Mouse (Mus musculus) gastrocnemius, postnatal 10 days (tissue): Measurements from ENCODE around the gene Fam20a. TPM values are rescaled to one million over a fixed set of nuclear protein-coding genes. Genes with fewer than 3 reads are reported as not detected.

ENCODE experiments used
- total RNA-seq, 2 experiments: library from RNA; stranded (reverse); gene quantifications; 2 replicates each; pipeline ENCODE4 v1.2.3; 2021

Fam20a gene
- total RNA-seq, 2 experiments from 2014 or later: 4.6 to 7.5 TPM

Other genes starting within 250 kb of the Fam20a start
- gene Arsg, start 248.9 kb downstream of the Fam20a start, total RNA-seq: 10 to 100 TPM in 1 of 2 experiments, 1 to 10 TPM in 1; 9.3 to 12.3 TPM
- gene Slc16a6, start 248.7 kb downstream of the Fam20a start, total RNA-seq: 10 to 100 TPM; 18.6 to 20.8 TPM
- gene Wipi1, start 110.3 kb downstream of the Fam20a start, total RNA-seq: 10 to 100 TPM; 64.0 to 72.0 TPM
- gene Prkar1a, start 72.9 kb downstream of the Fam20a start, total RNA-seq: 100 to 1,000 TPM; 246 to 270 TPM
- not detected for gene 1700012B07Rik, start 105.8 kb upstream of the Fam20a start, total RNA-seq